Mouse (Mus musculus): Measurements from ENCODE around the gene Abracl.

The Abracl gene

DNA sequence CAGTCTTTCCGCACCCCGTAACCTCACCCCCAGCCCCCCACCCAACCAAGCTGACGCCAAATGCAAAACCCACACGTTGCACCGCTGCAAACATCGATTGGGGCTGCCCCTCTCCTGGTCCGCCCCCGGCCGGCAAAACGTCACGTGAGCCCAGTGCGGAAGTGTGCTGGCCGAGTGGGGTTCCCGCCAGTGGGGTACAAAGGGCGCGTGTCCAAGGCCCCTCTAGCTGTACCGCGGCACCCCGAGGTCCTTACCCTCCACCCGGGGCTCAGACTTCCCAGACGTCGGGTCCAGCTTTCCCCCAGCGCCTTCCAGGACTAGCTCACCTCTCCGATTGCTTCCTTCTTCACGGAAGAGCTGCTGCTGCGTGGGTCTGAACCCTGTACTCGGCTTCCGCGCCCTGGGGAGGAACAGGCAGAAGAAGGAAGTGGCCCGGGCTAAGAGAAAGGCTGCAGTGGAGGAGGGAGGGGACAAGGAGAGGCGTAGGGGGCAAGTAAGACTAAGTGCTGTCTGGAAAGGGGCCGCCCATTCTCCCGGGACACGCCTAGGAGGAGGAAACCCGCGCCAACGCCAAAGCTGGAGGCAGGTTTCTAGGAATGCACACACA lies at the start of gene Abracl:
TSS of gene Abracl (minus strand) at position 548 of the 607 bp plus-strand sequence.
- peak; percentile 91 for DNase-seq

DNA sequence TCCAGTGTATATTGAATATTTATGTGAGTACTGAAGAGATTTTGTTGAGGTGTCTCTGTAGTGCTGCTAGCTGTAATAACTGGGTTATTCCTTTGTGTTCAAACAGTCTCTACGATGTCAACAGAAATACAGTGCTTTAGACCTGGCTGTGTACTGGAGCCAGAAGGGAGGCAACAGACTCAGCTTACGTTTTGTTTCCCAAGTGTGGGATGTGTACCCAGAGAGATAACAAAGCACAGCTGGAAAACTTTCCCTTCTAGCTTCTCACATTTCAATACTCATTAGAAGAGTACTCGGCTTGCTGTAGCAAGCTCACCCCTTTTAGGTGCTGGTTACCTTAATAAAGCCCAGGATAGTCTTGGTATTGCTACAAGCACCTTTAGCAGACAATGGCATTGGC lies 49.8 kb upstream of the Abracl start:
- DNase-seq, result no peak

DNA sequence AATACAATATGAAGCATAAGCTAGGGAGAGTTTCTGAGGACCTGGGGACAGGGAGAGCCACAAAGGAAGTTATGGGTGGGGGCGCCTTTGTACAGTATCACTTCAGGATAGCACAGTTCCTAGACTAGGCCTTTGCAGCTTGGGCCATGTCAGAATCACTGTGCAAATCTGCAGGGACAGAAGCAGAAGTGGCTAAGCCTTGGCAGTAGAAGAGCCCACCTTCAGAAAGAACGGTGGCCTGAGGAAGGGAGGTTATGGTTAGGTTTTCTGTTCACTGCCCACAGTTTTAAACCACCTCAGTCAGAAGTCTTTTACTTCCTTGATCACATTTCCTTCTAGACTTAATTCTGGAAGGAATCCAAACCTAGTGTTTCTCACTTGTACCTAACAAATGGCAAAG lies 47.5 kb upstream of the Abracl start:
- no peak for DNase-seq

DNA sequence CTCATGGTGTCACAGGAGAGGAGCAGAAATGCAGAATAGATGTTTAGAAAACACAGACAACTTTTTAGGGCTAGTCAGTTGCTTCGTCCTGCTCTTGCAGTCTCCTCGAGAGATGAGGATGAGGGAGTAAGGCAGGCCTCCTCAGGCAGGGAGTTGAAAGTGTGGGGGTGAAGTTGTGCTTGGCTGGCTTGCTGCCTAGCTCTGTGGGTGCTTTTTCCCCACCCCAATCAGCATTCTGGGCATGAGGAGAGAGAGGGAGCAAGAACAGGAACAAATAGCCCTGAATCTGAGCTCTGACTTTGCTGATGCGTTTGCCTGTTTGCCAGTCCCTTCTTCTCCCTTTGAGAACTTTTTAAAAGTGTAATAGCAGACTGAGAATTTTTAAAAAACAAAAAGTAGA lies 47.1 kb upstream of the Abracl start:
- DNase-seq, result peak; percentile 25

DNA sequence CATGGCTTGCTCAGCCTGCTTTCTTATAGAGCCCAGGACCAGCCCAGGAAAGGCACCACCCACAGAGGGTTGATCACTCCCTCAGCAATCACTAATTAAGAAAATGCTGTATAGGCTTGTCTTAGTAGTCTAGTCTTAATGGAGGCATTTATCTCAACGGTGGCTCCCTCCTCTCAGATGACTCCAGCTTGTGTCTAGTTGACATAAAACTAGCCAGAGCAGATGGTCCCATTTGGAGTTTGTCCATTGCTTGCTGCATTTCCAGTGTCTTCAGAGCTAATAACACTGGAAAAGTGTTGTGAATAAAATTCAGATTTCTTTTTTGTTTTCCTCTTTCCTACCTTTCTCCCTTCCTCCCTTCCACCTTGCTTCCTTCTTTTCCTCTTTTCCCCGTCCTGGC lies 46.5 kb upstream of the Abracl start:
- no peak for DNase-seq

DNA sequence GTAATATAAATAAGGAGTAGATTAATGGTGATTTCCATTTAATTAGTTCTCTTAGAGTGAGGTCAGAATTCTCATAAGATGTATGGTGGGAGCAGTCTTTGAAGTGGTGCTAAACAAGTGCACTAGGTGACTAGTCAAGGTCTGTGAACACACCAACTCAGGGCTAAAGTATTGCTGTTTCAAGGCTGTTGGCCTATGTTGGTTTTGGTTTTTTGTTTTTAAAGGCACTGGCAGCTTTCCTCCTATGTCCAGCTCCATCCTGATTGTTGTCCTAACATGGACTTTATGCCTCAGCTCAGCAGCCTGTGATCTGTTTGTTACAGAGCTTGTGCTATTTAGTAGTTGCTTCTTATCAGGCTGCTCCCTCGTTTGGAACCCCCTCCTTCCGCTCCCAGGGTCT lies 45.8 kb upstream of the Abracl start:
- DNase-seq, result no peak

DNA sequence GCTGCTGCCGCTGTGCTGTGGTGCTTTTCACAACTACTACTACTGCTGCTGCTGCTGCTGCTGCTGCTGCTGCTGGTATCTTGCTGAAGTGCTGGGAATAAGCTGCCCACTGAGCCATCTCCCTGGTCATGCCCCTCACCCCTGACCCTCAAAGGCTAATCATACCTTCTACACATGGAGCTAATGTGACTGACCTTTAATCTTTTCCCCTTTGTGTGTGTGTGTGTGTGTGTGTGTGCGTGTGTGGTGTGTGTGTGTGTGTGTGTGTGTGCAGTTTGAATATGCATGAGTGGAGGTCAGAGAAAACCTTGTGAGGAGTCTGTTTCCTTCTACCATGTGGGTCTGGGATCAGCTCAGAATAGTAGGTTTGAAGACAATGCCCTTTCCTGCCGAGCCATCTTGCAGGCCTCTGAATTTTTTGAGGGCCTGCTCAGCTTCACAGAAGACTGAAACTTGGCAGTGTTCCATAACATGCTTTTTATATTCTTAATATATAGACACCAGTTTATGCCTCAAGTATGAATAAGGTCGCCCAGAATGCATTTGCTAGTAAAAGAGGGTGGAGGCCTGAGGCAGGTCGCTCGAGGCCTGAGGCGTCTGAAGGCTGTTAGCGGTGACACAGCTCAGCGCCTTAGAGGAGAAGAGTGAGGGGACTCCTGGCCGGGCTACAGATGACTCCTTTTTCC lies 44.8 kb upstream of the Abracl start:
- DNase-seq, result no peak

DNA sequence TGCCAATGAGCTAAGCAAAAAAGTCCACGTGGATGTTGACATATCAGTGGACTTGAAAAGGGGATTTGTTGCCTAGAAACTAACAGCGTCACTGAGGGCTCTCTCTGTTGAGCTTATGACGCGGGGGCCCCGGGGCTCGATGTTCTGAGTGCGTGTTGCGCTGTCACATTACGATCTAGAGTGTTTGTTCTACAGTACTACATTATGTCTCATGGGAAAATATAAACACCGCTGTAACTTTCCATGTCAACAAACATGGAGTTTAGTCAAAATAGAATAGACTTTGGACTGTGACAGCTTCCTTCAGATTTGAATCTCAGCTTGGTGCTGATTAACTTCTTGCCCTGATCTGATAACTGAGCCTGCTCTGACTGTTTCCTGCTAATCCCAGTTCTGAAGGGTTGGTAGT lies 42.9 kb upstream of the Abracl start:
- no peak for DNase-seq

DNA sequence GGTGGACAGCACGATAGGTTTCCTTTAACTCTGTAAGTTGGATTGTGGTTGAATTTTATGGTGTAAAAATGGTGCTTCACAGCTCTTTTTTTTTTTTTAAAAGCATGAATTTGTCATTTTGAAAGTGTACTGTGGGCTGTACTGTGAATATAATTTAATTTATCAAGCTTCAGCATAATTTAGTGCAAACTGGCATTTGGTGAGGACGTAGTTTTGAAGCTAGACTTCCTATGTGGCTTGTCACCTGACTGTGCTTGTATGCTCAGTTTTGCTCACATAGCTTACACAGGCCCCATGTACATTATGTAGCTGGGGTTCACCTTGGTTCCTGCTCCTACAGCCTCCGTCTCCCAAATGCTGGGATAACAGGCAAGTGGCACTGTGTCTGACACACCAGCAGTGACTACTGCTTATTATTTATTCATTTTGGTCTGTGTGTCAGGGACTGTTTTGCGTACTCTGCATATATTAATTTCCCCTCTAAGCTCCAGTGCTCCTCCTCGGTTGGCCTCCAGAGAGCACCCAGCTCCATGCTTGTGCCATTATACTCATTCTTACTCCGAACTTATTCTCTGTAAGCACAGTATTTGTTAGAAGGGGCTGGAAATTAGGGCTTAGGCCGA lies 41.6 kb upstream of the Abracl start:
- DNase-seq, result no peak

DNA sequence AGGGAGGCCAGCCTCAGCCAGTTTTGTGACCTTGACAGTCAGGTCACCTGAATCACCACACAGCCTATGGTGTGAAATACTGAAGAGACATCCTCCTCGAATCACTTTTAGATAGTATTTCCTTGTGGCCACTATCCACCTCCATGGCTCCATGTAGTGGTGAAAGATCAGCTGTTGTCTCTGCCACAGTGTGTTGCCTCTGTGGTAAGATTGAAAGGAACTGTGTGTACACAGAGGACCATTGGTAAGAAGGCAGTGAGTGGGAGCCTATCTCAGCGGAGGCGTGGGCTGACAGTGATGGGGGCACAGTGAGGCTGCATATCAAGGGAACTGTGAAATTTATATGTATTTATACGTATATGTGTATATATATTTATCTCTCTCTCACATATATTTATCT lies 38.4 kb upstream of the Abracl start:
- DNase-seq, result no peak

DNA sequence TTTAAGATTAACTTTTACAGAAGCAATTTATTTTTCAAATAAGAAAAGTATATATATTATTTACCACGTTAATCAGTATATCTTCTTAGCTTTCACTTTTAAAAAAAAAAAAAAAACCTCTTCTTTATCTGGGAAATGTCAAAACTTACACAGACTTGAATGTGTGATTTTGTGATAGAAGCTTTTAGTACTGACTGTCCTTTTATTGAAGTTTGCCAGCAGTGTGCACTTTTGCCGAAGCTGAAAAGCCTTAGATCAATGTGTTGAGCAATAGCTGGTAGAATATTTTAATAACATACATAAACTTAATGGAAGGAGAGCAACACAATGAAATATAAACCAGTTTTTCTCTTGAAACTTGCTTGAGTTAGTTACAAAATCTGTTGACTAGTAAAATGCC lies 37.7 kb upstream of the Abracl start:
- no peak for DNase-seq

DNA sequence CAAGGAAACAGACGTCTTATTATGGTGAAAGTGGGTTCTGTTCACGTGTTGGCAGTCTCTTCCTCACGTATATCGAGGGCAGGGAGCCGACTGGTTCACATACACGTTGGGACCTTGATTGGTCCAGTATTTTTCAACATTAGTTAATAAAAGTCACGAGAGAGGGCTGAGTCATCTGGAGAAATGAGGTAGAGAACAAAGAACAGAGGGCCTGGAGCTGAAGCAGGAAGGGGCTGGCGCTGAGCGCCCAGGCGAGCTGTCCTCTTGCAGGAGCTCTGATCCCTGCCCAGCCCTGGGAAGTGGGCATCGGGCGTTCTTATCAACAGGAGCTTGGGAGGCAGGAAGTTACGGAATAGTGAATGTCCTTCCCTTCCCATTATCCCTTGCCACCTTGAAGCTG lies 36.7 kb upstream of the Abracl start:
- peak; percentile 48 for DNase-seq

DNA sequence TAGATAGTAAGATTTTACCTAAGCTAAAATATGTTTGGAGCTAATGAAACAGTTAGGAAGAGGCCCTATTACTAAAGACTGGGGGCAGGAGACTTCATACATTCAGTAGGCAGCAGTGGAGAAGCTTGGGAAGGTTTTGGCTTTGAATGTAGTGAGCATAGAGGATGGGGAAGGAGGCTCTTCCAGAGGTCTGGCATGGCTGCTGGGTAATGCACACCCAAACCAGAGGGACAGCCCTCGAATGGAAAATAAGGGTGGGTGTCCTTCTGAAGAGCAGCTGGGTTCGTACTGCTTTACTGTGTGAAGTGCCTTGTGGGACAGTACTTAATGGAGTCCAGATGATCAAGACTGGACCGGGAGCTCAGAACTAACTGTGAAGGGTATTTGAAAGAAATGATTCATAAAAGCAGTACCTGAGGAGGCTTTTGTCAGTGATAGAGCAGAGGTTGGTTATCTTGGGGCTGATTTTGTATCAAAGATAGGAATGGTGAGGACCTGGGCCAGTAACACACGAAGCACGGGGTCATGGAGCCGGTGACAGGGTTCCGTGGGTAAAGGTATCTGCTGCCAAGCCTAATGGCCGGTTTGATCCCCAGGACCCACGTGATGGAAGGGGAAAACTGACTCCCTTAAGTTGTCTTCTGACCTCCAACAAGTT lies 35.7 kb upstream of the Abracl start:
- DNase-seq, result no peak

DNA sequence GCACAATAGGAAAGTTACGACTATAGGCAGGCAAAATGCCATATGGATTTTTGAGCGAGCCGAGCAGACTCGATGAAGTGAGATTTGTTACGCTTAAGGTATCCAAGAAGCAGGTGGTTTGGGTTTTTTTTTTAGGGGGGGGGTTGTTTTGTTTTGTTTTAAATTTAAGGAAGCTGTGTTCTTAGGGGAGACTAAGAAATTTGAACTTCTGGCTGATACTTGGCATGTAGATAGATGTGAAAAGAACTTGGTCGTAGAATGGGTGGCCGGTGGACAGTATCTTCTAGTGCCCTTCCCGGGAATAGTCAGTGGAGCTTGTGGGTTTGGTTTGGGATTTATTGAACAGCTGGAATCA lies 33.3 kb upstream of the Abracl start:
- no peak for DNase-seq

DNA sequence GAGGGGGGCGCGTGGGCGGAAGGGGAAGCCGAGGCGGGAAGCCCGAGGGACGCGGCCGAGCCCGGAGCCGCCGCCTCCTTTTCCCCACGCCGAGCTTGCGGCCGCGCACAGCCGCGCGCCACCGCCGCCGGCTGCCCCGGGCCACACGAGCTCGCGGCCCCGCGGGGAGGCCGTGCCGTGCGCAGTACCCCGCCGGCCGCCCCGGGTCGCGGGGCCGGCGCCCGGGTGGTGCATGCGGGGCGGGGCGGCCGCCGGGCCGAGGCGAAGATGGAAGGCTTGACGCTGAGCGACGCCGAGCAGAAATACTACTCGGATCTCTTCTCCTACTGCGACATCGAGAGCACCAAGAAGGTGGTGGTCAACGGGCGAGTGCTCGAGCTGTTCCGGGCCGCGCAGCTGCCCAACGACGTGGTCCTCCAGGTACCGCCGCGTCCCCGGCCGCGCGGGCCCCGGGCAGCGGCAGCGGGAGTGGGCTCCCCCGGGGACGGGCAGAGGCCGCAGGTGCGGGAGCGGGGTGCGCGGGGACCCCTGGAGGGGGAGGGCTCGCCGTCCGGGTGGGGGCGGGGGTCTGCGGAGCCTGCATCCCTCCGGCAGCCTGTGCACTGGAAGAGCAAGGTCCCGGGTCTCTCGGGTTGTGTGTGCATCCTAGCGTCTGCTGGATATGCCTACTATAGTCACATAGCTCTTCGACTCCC lies 32.8 kb upstream of the Abracl start, which contains the start of gene Reps1:
TSS of gene Reps1 (plus strand) at position 166 of the 695 bp plus-strand sequence.
- peak; percentile 31 for DNase-seq

DNA sequence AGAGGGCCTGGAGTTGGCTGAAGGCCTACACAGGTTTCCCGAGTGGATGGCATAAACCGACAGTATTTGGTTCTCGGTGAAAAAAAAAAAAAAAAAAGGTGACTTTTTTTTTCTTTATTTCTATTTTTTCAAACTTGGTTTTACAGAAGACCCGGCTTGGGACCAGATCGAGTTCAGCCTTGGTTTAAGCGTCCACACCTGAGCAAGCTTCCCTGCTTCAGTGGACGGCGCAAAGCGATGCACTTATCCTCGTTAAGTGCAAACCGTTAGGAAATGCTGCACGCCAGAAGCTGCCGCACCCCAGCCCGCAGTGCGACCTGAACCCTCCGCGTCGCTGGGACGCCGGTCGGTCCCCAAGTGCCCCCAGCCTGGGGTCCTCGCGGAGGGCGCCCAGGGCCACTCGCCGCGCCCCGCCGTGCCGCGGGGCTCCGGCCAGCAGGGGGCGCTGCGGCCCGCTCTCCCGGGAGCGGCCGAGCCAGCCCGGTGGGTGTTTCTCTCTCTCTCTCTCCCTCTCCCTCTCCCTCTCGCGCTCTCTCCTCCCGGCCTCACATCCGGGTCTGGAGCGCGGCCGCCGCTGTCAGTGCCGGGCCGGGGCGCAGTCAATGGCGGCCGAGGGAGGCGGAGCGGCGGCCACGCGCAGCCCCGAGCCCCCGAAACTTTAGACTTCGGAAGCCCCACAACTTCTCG lies 32.1 kb upstream of the Abracl start:
- DNase-seq, result peak; percentile 89

DNA sequence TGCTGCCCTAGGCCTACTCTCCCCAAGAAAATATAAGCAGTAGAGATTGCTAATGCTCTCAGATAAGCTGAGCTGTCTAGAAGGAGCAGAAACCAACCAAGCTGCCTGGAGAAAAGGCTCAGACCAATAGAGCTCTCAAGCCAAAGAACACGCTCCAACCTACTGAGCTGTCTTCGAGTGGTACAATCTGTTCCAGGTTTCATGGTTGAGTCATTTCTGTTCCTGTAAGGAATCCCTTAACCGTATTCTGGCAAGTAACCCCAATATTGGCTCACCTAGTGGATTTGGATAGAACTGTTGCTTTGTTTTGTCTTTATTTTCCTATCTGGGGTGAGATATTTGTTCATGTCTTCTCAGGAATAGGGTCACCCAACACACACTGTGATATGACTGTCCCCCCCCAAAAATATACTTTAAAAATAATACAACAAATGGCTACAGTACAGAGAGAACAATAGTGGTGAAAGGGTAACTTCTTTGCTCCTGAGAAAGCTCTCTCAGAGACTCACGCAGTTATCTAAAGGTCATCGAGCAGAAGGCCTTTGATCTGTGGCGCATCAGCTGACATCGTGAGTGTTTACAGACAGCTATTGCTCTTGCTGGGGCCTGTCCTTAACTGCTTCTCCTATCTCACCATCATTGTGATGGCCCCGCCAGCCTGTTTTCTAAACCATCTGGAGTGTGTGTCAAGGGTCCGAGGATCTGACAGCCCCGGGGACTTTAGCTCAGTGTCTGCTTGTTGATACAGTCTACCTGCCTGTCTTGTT lies 24.5 kb upstream of the Abracl start:
- no peak for DNase-seq

DNA sequence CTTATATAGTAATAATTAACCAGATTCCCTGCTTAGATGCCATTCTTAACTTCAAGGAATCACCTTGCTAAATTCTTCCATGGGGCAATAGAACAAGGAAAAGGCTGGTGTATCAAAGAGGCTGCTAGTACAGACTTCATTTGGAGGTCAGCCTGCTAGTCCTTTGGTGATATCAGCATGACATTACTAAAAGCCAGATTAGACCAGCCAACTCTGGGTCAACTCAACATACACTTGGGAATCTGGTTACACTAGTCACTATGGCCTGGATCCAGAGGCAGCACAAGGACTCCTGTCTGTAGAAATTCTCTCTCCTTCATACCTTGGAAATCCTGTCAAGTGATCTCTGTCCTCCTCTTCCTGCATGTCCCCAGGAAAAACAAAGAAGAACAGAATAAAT lies 23.3 kb upstream of the Abracl start:
- DNase-seq, result no peak

DNA sequence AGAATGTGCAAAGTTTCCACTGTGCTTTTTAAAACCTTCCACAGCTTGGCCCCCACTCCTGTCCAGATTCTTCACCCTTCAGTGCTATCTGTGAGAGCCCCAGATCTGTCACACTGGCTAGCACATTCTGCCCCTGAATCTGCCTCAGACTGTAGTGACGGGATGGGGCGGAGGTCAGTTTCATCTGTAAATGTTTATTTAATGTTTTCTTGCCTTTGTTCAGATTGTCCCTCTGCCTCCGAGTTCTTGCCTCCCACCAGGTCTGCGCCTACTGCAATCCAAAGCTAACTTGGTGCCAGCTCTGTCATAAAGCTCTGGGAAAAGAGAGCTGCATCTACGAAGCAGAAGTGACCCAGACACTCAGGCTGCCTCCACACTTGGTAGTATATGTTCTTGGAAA lies 13.8 kb upstream of the Abracl start:
- peak; percentile 56 for DNase-seq

DNA sequence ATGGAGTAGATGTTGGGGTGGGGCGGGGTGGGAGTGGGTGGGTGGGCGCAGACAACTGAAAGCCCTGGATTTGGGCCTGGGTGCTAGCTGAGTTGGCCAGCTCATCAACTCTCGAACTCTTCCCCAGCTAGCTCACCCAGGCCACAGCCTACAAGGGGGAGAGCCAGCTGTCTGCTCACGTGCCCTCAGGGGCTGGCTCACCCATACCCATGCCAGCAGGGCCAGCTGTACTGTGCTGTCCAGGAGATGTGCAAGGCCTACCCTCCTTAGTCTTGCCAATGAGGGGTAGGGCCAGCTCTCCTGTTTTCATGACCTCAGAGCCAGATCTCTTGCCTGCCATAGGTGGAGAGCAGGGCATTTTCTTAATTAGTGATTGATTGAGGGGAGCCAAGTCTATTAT lies 11.3 kb upstream of the Abracl start:
- no peak for DNase-seq

DNA sequence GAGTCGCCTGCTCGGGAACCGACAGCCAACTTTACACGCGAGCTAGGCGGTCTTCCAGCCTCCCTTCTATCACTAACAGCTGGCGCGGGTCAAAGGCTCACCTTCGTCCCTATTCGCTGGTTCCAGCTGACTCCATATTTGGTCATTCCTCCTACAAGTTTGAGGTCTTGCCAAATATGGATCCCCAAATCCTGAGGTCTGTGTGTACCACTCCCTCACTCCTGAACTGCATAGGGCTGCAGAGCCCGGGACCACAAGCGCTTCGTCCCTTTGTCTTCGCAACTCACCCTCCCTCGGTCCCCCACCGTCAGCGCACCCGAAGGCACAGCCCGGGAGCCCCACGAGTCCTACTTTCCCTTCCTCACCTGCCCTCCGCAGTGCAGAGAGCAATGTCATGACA lies 776 bp downstream of the Abracl start:
- peak; percentile 88 for DNase-seq
